Mouse (Mus musculus) C2C12 (cell line): ENCODE results near the gene Tmem132e. TPM values are rescaled to one million over a fixed set of nuclear protein-coding genes. Genes with fewer than 3 reads are reported as not detected.

ENCODE experiments used
- H3K27me3 ChIP-seq: one replicate; pipeline ENCODE4 v1.6.1; 2011; ENCODE audit not compliant: control insufficient read depth, insufficient read depth, insufficient read length
- H3K36me3 ChIP-seq: one replicate; pipeline ENCODE4 v1.6.1; 2011; ENCODE audit not compliant: control insufficient read depth, insufficient read depth
- H3K4me3 ChIP-seq: one replicate; pipeline ENCODE4 v1.5.1; 2011; ENCODE audit warnings: mild to moderate bottlenecking, control low read depth; ENCODE audit not compliant: poor library complexity, insufficient read depth, severe bottlenecking
- H3K79me2 ChIP-seq: one replicate; pipeline ENCODE4 v1.6.1; 2011; ENCODE audit not compliant: control insufficient read depth, insufficient read depth
- H3K79me3 ChIP-seq: one replicate; pipeline ENCODE4 v1.6.1; 2011; ENCODE audit warnings: low read depth, control low read depth
- H3ac ChIP-seq: one replicate; pipeline ENCODE3; 2011; ENCODE audit warnings: low read depth; ENCODE audit not compliant: control insufficient read depth, insufficient read length
- CEBPB ChIP-seq: IDR thresholded peaks from one replicate; pipeline ENCODE4 v1.6.1; 2011; ENCODE audit warnings: low read depth, mild to moderate bottlenecking, control low read depth, moderate library complexity
- CTCF ChIP-seq: IDR thresholded peaks from one replicate; pipeline ENCODE4 v1.5.1; 2011; ENCODE audit not compliant: control insufficient read depth, insufficient read depth, insufficient read length
- FOSL1 ChIP-seq: IDR thresholded peaks from one replicate; pipeline ENCODE4 v1.8.0; 2011; ENCODE audit warnings: mild to moderate bottlenecking, low read length; ENCODE audit not compliant: poor library complexity, insufficient read depth, severe bottlenecking
- MAX ChIP-seq: IDR thresholded peaks from one replicate; pipeline ENCODE4 v1.6.1; 2011; ENCODE audit warnings: mild to moderate bottlenecking, control low read depth
- MYOD1 ChIP-seq: IDR thresholded peaks from one replicate; pipeline ENCODE4 v1.6.1; 2011; ENCODE audit warnings: low read depth; ENCODE audit not compliant: control insufficient read depth, insufficient read length
- MYOG ChIP-seq: IDR thresholded peaks from one replicate; pipeline ENCODE4 v1.6.1; 2011; ENCODE audit not compliant: control insufficient read depth, insufficient read length; ENCODE audit errors: extremely low read depth
- USF1 ChIP-seq: IDR thresholded peaks from one replicate; pipeline ENCODE4 v1.6.1; 2011; ENCODE audit warnings: low read depth, mild to moderate bottlenecking, control low read depth, moderate library complexity
- polyA plus RNA-seq: library from polyadenylated mRNA; unstranded; fragments of >200 nt; fragmentation: generic; extraction: Trizol; gene quantifications from one replicate; pipeline ENCODE4 v1.2.1, GENCODE M21; 2012; ENCODE audit warnings: missing spikeins

Gene Tmem132e
- polyA plus RNA-seq, 1 experiment: not detected

DNA sequence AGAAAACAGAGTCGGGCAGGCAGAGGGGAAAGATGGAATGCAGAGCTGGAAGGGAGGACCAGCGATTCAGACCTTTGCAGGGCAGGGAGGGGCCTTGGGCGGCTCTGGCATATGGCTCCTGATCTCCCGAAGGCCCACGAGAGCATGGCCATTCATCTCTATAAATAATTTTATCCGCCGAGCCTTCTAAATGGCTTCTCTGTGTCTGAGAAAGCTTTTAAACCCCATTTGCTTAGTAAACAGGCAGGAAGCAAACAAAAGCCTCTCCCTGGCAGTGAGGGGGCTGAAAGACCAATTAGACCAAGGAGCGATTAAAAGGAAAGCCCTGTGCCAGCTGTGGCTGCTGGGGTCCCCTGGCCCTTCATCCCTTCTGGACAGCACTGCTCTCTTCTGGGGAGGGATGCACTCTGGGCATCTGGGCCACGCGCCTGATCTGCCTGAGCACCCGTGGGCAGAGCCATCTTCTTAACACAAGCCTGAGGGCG is 84.5 kb downstream of the Tmem132e start:
- Histone ChIP-seq H3ac (no peak overlapping the region), H3K79me2 (no peaks in the 10 kb centered on the region), H3K79me3 (no peaks in the 10 kb centered on the region), H3K36me3 (no peaks in the 10 kb centered on the region), H3K27me3 (no peaks in the 10 kb centered on the region), H3K4me3 (no peak overlapping the region)
- TF ChIP-seq MYOD1 (no peak), CTCF (no peak), FOSL1 (no peak), MYOG (no peak), USF1 (no peak), MAX (no peak), CEBPB (no peak)

DNA sequence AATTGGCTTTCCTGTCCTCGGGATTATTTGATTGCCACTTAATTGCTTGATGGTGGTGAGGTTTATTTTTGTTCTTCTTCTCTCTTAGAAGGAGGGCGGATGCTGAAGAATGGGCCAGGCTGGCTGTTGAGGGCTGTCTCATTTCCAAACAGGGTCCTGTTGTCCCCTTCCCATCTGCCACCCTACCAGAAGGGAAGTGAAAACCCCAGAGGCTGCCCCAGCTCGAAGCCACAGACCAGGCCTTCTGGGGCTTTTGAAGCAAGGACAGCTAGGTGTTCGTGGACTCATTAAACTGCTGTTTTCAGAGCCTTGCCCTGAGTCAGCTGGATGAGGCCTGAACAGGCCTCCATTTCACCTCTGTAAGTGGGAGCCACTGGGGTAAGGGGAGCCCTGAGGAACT is 87.4 kb downstream of the Tmem132e start:
- Histone ChIP-seq H3K79me2 (no peaks in the 10 kb centered on the region), H3K27me3 (no peaks in the 10 kb centered on the region), H3ac (no peak overlapping the region), H3K36me3 (no peaks in the 10 kb centered on the region), H3K4me3 (no peak overlapping the region), H3K79me3 (no peaks in the 10 kb centered on the region)
- no peak for TF ChIP-seq FOSL1
- TF ChIP-seq CTCF: no peak
- TF ChIP-seq MYOD1: no peak
- TF ChIP-seq CEBPB: no peak
- TF ChIP-seq MAX: no peak
- no peak for TF ChIP-seq MYOG
- TF ChIP-seq USF1: no peak

DNA sequence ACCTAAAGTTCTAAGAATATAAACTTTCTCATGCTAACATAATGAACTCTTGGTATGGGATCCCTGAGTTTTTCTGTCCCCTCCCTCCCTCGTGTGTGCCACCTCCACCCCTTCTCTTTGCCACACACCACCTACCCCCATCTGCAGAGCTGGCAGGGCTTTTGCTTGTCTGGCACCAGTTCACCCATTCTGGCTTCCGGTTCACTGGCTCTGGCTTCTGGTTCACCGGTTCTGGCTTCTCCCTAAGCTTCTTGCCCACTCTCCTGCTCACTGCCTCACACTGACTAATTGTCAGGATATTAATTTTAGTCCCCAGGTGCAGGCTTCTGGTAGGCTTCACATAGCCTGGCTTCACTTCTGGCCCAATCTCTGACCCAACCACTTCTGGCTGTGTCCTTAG is 88.7 kb downstream of the Tmem132e start:
- Histone ChIP-seq H3K79me2 (no peaks in the 10 kb centered on the region), H3K27me3 (no peaks in the 10 kb centered on the region), H3K36me3 (no peaks in the 10 kb centered on the region), H3K4me3 (no peak overlapping the region), H3K79me3 (no peaks in the 10 kb centered on the region), H3ac (no peak overlapping the region)
- TF ChIP-seq USF1 (no peak), MAX (no peak), CTCF (no peak), MYOG (no peak)

DNA sequence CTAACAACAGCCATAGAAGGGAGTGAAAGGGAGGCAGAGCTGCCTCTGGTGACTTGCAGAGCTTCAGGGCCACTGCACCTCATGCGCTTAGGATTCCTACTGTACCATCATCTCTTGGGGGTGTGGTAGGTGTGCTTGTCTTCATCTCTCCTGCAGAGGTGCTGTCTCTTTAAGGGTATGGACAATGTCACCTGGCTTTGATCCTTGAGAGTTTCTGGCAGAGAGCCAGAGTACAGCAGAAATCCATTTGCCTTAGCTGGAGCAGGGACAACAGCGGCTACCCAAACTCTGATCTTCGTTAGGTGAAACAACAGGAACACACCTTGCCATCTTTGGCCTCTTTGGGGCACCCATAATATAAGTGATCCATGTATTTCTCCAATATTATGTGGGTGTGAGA is 92.2 kb downstream of the Tmem132e start:
- Histone ChIP-seq H3K27me3 (no peaks in the 10 kb centered on the region), H3K4me3 (no peak overlapping the region), H3K36me3 (no peaks in the 10 kb centered on the region), H3ac (no peak overlapping the region), H3K79me3 (no peaks in the 10 kb centered on the region), H3K79me2 (no peaks in the 10 kb centered on the region)
- TF ChIP-seq MAX (no peak), CEBPB (no peak), MYOG (no peak), FOSL1 (no peak), USF1 (no peak), MYOD1 (no peak), CTCF (no peak)

DNA sequence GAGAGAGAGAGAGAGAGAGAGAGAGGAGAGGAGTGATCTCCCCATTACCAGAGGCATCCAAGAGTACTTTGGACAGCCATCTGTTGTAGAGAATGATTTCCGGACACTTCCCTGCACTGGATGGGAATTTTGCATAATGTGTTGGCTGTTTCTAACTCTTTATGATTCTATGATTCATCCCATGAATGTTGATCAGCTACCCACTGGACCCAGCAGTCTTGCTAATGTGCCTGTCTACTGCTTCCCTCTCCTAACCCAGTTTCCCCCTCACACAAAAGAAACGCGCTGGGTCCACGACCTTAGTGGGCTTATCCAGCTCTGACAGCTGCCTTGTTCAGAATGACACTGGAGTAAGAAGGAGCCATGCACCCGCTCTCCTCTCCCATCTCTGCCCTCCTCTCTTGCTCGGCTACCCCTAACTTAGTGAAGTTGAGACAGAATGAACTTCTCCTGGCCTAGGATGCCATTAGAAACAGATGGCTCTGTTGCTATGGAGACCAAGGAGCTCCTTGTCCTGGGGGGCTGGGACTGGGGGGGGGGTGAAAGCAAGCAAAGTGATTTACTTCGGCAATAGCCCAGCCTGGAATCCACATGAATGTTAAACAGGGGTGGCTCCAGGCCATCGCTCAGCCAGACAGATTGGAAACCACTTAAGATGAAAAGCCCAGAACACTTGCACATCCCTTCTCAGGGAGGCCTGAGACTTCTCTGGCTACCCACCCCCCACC is 98.8 kb downstream of the Tmem132e start:
- Histone ChIP-seq H3ac (no peak overlapping the region), H3K27me3 (no peaks in the 10 kb centered on the region), H3K79me3 (no peaks in the 10 kb centered on the region), H3K4me3 (no peak overlapping the region), H3K36me3 (no peaks in the 10 kb centered on the region), H3K79me2 (no peaks in the 10 kb centered on the region)
- TF ChIP-seq MYOD1: no peak
- TF ChIP-seq USF1: no peak
- TF ChIP-seq CTCF: no peak
- no peak for TF ChIP-seq MAX
- no peak for TF ChIP-seq FOSL1
- no peak for TF ChIP-seq MYOG
- TF ChIP-seq CEBPB: no peak

DNA sequence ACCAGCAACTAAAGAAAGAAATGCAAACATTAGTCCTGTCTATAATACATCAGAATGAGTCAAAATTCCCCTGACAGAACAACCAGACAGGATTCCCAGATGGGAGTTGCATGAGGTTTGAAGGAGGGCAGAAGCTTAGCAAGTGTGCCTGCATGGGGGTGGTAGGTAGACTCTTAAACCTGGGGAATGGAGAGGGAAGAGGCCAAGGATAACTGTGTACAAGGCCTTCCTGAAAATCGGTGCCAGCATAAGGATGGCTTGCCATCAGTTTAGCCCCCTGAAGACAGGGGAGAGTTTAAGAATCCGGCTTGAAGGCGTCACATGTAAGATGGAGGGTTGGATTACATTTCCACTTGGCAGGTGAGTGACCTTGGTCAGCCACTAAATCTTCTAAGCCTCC is 102.2 kb downstream of the Tmem132e start:
- Histone ChIP-seq H3K36me3 (no peaks in the 10 kb centered on the region), H3ac (no peak overlapping the region), H3K79me2 (no peaks in the 10 kb centered on the region), H3K27me3 (no peaks in the 10 kb centered on the region), H3K79me3 (no peaks in the 10 kb centered on the region), H3K4me3 (no peak overlapping the region)
- TF ChIP-seq CEBPB (no peak), MYOG (no peak), MAX (no peak), USF1 (no peak), FOSL1 (no peak), MYOD1 (no peak), CTCF (no peak)

Other genes starting within 250 kb of the Tmem132e start
- not detected for gene Ccl1, start 83.2 kb upstream of the Tmem132e start, polyA plus RNA-seq